Mouse (Mus musculus): ENCODE data around the gene Zgrf1.

Zgrf1 gene

GRCm38 (mm10) chr3:127552434-127552972 is 786 bp upstream of the Zgrf1 start:
- in situ Hi-C loops (cut with MboI; ENCODE audit: low pct_unique_long_range_greater_than_20kb in 1 of 2, low sequenced_read_pairs in 2 of 2, unreplicated experiment in 1 of 2), result loop anchor here (5.0 kb wide), 1 partner anchor 100 kb away; no protein-coding TSS in a partner anchor

DNA sequence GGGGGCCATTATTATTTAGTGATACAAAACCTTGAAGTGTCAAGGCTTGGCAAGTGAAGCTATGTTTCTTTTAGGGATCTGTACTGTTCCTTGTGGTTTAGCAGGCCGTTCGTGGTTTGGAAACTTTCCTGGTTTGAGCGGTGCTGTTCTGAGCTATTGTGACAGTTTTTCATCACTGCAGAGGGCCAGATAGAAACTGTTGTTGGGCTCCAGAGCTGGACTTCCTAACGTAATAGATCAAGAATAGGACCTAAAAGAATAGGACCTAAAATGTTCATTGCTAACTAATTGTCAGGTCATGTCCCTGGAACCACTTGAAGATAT is 393 bp downstream of the Zgrf1 start:
- in situ Hi-C loops (cut with MboI; ENCODE audit: low pct_unique_long_range_greater_than_20kb in 1 of 2, low sequenced_read_pairs in 2 of 2, unreplicated experiment in 1 of 2), result loop anchor here (5.0 kb wide), 1 partner anchor 101 kb away; no protein-coding TSS in a partner anchor

- in situ Hi-C loops (cut with MboI; ENCODE audit: low pct_unique_long_range_greater_than_20kb in 1 of 2, low sequenced_read_pairs in 2 of 2, unreplicated experiment in 1 of 2), result loop anchor here (5.0 kb wide), 1 partner anchor 102 kb away; no protein-coding TSS in a partner anchor
Observed at GRCm38 (mm10) chr3:127554723-127555122, 1.4 kb downstream of the Zgrf1 start.

DNA sequence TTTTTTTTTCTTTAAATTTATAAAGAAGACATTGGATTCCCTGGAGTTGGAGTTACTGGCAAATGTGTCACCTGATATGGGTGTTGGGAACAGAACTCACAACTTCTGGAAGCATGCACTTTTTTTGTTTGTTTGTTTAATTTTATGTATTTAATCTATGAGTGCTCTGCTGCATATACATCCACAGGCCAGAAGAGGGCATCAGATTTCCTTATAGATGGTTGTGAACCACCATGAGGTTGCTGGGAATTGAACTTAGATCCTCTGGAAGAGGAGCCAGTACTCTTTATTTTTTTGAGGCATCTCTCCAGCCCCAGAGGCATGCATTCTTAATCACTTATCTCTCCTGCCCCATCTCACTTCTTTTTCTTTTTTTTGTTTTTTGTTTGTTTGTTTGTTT is 4.9 kb downstream of the Zgrf1 start:
- in situ Hi-C loops (cut with MboI; ENCODE audit: low pct_unique_long_range_greater_than_20kb in 1 of 2, low sequenced_read_pairs in 2 of 2, unreplicated experiment in 1 of 2), result no loop called here

DNA sequence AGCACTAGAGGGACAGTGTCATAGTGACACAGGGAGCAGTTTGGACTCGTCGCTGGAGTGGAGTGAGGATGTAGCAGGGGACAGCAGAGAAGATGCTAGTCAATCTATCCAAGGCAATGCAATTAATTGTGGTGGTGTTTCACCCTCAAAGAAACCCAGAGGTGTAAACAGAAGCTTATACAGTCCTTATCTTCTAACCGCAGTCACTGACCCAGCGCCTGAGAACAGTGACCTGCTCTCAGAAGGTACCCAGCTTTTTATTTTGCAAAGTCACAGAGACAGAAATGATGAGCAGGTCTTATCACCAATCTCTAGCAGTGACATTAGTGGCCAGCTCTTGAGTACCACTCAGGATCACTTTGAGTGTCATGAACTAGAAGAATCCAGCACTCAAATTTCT is 9.7 kb downstream of the Zgrf1 start:
- in situ Hi-C loops (cut with MboI; ENCODE audit: low pct_unique_long_range_greater_than_20kb in 1 of 2, low sequenced_read_pairs in 2 of 2, unreplicated experiment in 1 of 2), result no loop called here

GRCm38 (mm10) chr3:127565129-127565528 is 11.8 kb downstream of the Zgrf1 start:
- in situ Hi-C loops (cut with MboI; ENCODE audit: low pct_unique_long_range_greater_than_20kb in 1 of 2, low sequenced_read_pairs in 2 of 2, unreplicated experiment in 1 of 2), result no loop called here

- in situ Hi-C loops (cut with MboI; ENCODE audit: low pct_unique_long_range_greater_than_20kb in 1 of 2, low sequenced_read_pairs in 2 of 2, unreplicated experiment in 1 of 2), result no loop called here
Observed at GRCm38 (mm10) chr3:127572557-127572956, 19.3 kb downstream of the Zgrf1 start.

GRCm38 (mm10) chr3:127597136-127597535 is 43.8 kb downstream of the Zgrf1 start:
- in situ Hi-C loops (cut with MboI; ENCODE audit: low pct_unique_long_range_greater_than_20kb in 1 of 2, low sequenced_read_pairs in 2 of 2, unreplicated experiment in 1 of 2), result no loop called here

- in situ Hi-C loops (cut with MboI; ENCODE audit: low pct_unique_long_range_greater_than_20kb in 1 of 2, low sequenced_read_pairs in 2 of 2, unreplicated experiment in 1 of 2), result no loop called here
Observed at GRCm38 (mm10) chr3:127608109-127608508, 54.8 kb downstream of the Zgrf1 start.

DNA sequence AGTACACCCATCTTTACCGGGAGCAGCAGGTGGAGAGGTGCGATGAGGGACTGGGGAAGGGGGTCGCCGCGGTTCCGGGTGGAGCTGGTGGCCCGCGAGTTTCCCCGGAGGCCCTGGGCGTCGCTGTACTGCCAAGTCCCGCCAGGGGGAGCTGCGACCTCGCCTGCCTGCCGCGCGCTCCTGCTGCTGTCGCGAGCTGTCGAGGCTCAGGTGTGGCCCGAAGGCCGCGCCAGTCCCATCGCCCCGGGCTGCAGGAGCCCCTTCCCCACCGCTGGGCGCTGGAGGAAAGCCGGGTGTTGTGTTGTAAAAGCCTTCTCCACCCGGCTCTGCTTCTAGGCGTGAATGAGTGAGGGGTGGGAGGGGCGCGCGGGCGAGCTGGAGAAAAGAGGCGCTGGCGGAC is 72.0 kb downstream of the Zgrf1 start:
- in situ Hi-C loops (cut with MboI; ENCODE audit: low pct_unique_long_range_greater_than_20kb in 1 of 2, low sequenced_read_pairs in 2 of 2, unreplicated experiment in 1 of 2), result loop anchor here (25.0 kb wide), 2 partner anchors 137 to 312 kb away; no protein-coding TSS in a partner anchor

DNA sequence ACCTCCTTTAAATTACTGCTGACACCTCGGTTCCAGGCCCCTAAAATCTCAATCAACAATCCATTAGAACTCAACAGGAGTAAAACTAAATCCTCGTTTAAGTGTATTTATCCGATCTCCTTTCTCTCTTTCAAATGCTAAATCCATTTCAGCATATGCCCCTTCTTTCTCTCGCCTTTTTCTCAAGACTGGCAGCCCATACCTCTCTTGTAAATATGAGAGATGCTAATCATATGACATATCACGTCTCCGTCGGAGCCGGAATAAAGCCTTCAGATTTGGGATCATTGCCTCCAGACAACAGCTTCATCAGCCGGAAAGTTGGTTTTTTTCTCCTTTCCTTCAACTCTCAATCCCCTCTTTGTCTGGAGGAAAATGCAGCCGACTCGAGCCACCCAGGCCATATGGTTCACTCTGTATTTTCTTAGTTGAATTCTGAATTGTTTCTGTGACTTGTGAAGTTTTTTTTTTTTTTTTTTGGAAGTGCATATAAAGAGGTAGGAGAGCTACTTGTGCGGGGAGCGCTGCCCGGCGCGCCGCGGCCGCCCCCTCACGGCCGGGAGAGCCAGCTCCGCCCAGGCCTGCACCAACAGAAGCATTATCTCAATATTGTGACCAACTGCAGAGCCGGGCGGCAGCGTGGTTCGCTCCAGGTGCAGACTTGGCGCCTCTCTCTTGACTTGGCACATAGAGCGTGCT is 72.6 kb downstream of the Zgrf1 start:
- in situ Hi-C loops (cut with MboI; ENCODE audit: low pct_unique_long_range_greater_than_20kb in 1 of 2, low sequenced_read_pairs in 2 of 2, unreplicated experiment in 1 of 2), result loop anchor here (25.0 kb wide), 2 partner anchors 136 to 311 kb away; no protein-coding TSS in a partner anchor

DNA sequence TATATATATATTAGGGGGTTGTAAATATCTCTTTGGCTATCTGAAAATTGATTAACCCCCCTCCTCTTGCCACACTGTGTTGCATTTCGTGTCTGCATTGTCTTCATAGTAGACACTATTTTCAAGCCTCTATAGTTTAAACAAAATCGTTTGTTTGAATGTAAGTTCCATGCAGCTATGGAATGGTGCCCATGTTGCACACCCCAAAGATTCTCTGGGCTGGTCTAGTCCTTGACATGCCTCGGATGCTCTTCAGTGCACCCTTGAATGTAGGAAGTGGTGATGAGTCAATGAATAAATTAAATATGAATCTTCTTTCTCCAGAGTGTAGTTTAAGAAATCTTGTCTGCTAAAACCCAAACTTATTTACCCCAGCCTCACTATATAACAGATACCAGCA is 73.2 kb downstream of the Zgrf1 start:
- in situ Hi-C loops (cut with MboI; ENCODE audit: low pct_unique_long_range_greater_than_20kb in 1 of 2, low sequenced_read_pairs in 2 of 2, unreplicated experiment in 1 of 2), result loop anchor here (25.0 kb wide), 2 partner anchors 136 to 311 kb away; no protein-coding TSS in a partner anchor

- in situ Hi-C loops (cut with MboI; ENCODE audit: low pct_unique_long_range_greater_than_20kb in 1 of 2, low sequenced_read_pairs in 2 of 2, unreplicated experiment in 1 of 2), result loop anchor here (25.0 kb wide), 2 partner anchors 135 to 310 kb away; no protein-coding TSS in a partner anchor
Observed at GRCm38 (mm10) chr3:127627151-127627955, 74.1 kb downstream of the Zgrf1 start.

DNA sequence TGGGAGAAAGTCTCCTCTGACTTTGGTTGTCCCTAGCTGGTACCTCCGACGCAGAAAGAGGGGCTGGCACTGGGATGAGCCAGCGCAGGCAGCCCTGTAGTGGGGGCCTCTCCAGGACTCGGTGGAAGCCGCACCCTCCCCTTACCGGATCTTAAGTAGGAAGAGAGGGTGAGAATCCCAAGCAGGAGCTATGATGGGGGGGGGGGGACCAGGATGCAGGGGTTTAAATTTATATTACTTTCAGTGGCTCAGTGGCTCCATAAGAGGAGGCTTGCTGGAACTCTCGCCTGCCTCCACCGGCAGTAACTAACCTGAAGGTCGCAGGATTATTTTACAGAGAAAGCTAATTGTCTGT is 74.6 kb downstream of the Zgrf1 start:
- in situ Hi-C loops (cut with MboI; ENCODE audit: low pct_unique_long_range_greater_than_20kb in 1 of 2, low sequenced_read_pairs in 2 of 2, unreplicated experiment in 1 of 2), result loop anchor here (25.0 kb wide), 2 partner anchors 134 to 309 kb away; no protein-coding TSS in a partner anchor

GRCm38 (mm10) chr3:127628311-127629184 is 75.3 kb downstream of the Zgrf1 start:
- in situ Hi-C loops (cut with MboI; ENCODE audit: low pct_unique_long_range_greater_than_20kb in 1 of 2, low sequenced_read_pairs in 2 of 2, unreplicated experiment in 1 of 2), result loop anchor here (25.0 kb wide), 2 partner anchors 134 to 309 kb away; no protein-coding TSS in a partner anchor

- in situ Hi-C loops (cut with MboI; ENCODE audit: low pct_unique_long_range_greater_than_20kb in 1 of 2, low sequenced_read_pairs in 2 of 2, unreplicated experiment in 1 of 2), result loop anchor here (10.0 to 25.0 kb wide), 3 partner anchors 132 to 1585 kb away; no protein-coding TSS in a partner anchor
Observed at GRCm38 (mm10) chr3:127630190-127630589, 76.9 kb downstream of the Zgrf1 start.

DNA sequence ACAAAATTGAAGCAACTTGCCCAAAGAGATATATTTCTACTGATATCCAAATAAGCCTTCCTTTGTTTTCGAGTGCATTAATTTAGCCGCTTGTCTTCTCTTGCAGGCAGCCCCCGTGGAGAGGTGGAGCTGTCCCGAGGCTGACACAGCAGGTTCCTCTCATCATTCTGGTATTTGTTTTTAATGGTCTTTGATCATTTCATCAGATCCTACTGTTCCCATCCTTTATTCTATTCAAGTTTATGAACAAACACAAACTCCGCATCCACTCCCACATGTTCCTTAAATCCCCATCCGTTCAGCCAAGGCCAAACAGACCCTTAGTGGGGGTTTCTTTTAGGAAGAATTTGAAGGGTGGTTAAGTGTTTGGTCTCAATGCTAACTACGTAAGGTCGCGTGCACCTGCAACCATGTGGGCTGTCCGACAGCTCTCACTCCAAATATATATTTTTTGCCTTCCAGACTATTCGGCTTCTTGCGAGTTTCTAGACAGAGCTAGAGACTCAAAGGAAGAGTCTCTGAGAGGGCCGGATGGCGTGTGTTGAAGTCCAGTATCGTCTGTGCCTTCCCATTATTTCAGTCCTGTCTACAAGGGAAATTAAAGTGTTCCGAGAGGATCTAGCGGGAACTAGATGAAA is 77.6 kb downstream of the Zgrf1 start:
- in situ Hi-C loops (cut with MboI; ENCODE audit: low pct_unique_long_range_greater_than_20kb in 1 of 2, low sequenced_read_pairs in 2 of 2, unreplicated experiment in 1 of 2), result loop anchor here (10.0 to 25.0 kb wide), 3 partner anchors 131 to 1584 kb away; no protein-coding TSS in a partner anchor

- in situ Hi-C loops (cut with MboI; ENCODE audit: low pct_unique_long_range_greater_than_20kb in 1 of 2, low sequenced_read_pairs in 2 of 2, unreplicated experiment in 1 of 2), result loop anchor here (10.0 to 25.0 kb wide), 3 partner anchors 131 to 1583 kb away; no protein-coding TSS in a partner anchor
Observed at GRCm38 (mm10) chr3:127631582-127631981, 78.3 kb downstream of the Zgrf1 start.

All from mouse embryonic stem cell (cell line).